Mouse (Mus musculus) liver, embryonic 14.5 days (tissue): Measurements from ENCODE around the gene Yae1d1. TPM values are rescaled to one million over a fixed set of nuclear protein-coding genes. Genes with fewer than 3 reads are reported as not detected.
A peak's percentile ranks its signal among the peaks of the same experiment; 100 is the strongest.
"Not testable (repeated sequence)": the region's sequence is repeated elsewhere in the genome, so short reads cannot be mapped to it uniquely, and the experiment has no call there.

ENCODE experiments used
- ATAC-seq: fragments of 200-750 bp; cut with Nextera tagmentation; 2 replicates; pipeline ENCODE4 v1.8.0; 2017; ENCODE audit warnings: moderate number of reproducible peaks, mild to moderate bottlenecking, moderate library complexity; ENCODE audit not compliant: insufficient read depth
- DNase-seq, 3 experiments: peaks; one replicate each; pipeline ENCODE4 v3.0.0-alpha.2; 2012 to 2013; ENCODE audit warnings: low read depth in 3 of 3, low spot score in 3 of 3
- H3K27ac ChIP-seq: fragments of 300-500 bp; sonication (generic); 2 replicates; pipeline ENCODE4 v1.5.1; 2014; ENCODE audit warnings: moderate library complexity, mild to moderate bottlenecking, control low read depth, inconsistent platforms
- H3K27me3 ChIP-seq: fragments of 300-500 bp; sonication (generic); 2 replicates; pipeline ENCODE4 v1.6.1; 2014; ENCODE audit warnings: mild to moderate bottlenecking, low read length, moderate library complexity; ENCODE audit not compliant: control insufficient read depth, insufficient read depth
- H3K36me3 ChIP-seq: fragments of 300-500 bp; sonication (generic); replicated peaks from 2 replicates; pipeline ENCODE4 v1.6.1; 2014; ENCODE audit warnings: low read depth; ENCODE audit not compliant: control insufficient read depth, insufficient read depth
- H3K4me1 ChIP-seq, 2 experiments: fragments of 200-500 bp in 1 of 2; fragments of 300-500 bp in 1 of 2; sonication (generic) in 1 of 2; replicated peaks; 2 replicates each; pipeline ENCODE4 v1.6.1; 2012 to 2014; ENCODE audit warnings: antibody characterized with exemption in 1 of 2, inconsistent platforms in 1 of 2, low read length in 1 of 2; ENCODE audit not compliant: control insufficient read depth in 2 of 2, insufficient read depth in 2 of 2
- H3K4me2 ChIP-seq: fragments of 300-500 bp; sonication (generic); 2 replicates; pipeline ENCODE4 v1.6.1; 2014; ENCODE audit warnings: low read depth, mild to moderate bottlenecking, control low read depth, moderate library complexity
- H3K4me3 ChIP-seq, 2 experiments: fragments of 200-500 bp in 1 of 2; fragments of 300-500 bp in 1 of 2; sonication (generic) in 1 of 2; 2 replicates each; pipeline ENCODE4 v1.5.1; 2012 to 2014; ENCODE audit warnings: low read depth in 2 of 2, low read length in 2 of 2, mild to moderate bottlenecking in 2 of 2, control low read depth in 1 of 2, inconsistent platforms in 1 of 2, moderate library complexity in 1 of 2; ENCODE audit not compliant: insufficient read depth in 1 of 2
- H3K9ac ChIP-seq: fragments of 300-500 bp; sonication (generic); replicated peaks from 2 replicates; pipeline ENCODE4 v1.6.1; 2014; ENCODE audit warnings: mild to moderate bottlenecking, control low read depth, moderate library complexity
- H3K9me3 ChIP-seq: fragments of 300-500 bp; sonication (generic); 2 replicates; pipeline ENCODE4 v1.6.1; 2016; ENCODE audit warnings: low read length, mixed read lengths; ENCODE audit not compliant: control insufficient read depth
- CTCF ChIP-seq: IDR thresholded peaks from 2 replicates; pipeline ENCODE4 v1.5.1; 2016; ENCODE audit warnings: antibody characterized with exemption, low read depth, control low read depth
- EP300 ChIP-seq: IDR thresholded peaks from 2 replicates; pipeline ENCODE4 v1.6.1; 2016; ENCODE audit warnings: antibody characterized with exemption, low read depth
- WGBS: fragments of 180-500 bp; shearing (Covaris S2); extraction: QIAGEN DNeasy Blood & Tissue Kit; methylation state at CpG from one replicate; pipeline ENCODE4 v1.1.7; 2014; ENCODE audit not compliant: insufficient replicate concordance; 5-methylcytosine and 5-hydroxymethylcytosine counted together
- polyA plus RNA-seq, 2 experiments: library from polyadenylated mRNA; depleted of rRNA in 1 of 2; stranded (reverse) in 1 of 2; unstranded in 1 of 2; fragments of >200 nt; fragmentation: Nextera tagmentation in 1 of 2; extraction: Ambion mirVana in 1 of 2; gene quantifications; 2 replicates each; pipeline versions ENCODE4 v1.2.1 to v1.2.3; 2012 to 2014

Gene Yae1d1
- polyA plus RNA-seq, 2 experiments = 10.8 to 19.6 TPM

DNA sequence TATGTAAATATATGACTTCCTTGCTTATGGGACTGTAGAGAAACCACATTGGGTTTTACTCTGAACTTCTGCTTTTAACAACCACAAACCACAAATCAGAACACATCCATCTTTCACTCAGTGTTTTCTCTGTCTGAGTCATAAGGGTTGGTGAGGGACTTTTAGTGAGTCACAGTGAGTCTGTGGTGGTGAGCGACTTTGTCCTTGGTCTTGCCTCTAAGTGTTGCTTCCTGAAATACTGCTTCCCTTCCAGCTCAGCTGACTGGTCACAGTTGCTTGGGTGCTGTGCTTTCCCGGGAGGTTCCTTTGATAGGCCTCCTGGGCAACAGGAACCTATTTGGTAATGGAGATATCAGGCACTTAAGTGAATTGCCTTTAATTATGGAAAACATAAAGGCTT, 17.3 kb downstream of the Yae1d1 start:
- DNase-seq (peak in 1 of 3 experiments; percentile 46), ATAC-seq (no peak)
- TF ChIP-seq EP300 (no peak), CTCF (no peak)
- Histone ChIP-seq H3K9me3 (no peaks in the 10 kb centered on the region), H3K9ac (no peak overlapping the region), H3K27me3 (no peaks in the 10 kb centered on the region), H3K4me1 (no peaks in the 10 kb centered on the region), H3K4me2 (no peak overlapping the region), H3K27ac (no peak overlapping the region), H3K4me3 (no peak overlapping the region), H3K36me3 (no peaks in the 10 kb centered on the region)
- WGBS = 9% methylated on average over 2 of the region's 2 CpGs

DNA sequence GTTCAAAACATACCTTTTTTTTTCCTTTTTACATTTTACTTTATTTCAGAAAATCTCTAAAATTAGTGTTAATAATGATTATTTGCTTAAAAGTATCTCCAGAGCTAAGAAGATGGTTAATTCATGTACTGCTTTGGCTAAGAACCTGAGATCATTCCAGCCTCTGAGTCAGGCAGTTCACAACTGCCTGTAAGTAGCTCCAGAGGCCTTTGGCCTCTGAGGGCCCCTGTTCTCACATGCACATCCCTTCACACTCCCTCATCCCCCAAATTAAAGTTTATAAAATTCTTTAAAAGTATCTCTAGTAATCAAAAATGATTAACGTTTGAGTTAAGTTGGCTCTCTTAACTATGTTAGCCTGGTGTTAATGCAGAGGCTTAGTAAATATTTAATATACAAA, 17.7 kb downstream of the Yae1d1 start:
- ATAC-seq = no peak

DNA sequence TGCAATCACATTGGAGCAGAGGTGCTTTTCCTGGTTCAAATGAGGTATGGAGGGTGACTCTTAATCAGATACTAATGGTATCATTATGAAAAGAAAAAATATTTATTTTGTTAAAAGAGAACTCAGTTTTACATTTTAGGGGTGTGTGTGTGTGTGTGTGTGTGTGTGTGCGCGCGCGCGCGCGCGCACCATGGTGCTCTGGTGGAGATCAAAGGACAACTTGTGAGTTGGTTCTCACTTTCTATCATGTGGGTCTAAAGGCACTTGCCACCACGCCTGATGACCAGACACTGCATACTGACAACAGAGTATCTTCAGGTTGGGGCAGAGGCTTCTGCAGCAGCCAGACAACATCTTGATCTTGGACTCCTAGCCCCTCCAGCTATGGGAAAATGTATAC, 18.4 kb downstream of the Yae1d1 start:
- no peak overlapping the region for H3K4me3 ChIP-seq
- no peaks in the 10 kb centered on the region for H3K4me1 ChIP-seq
- ATAC-seq (no peak), DNase-seq (no peak)
- no peak for TF ChIP-seq CTCF
- TF ChIP-seq EP300 = no peak
- no peak overlapping the region for H3K4me2 ChIP-seq
- WGBS = 88% methylated on average over 9 of the region's 9 CpGs
- H3K27ac ChIP-seq = no peak overlapping the region
- no peak overlapping the region for H3K9ac ChIP-seq
- H3K9me3 ChIP-seq = no peaks in the 10 kb centered on the region
- H3K27me3 ChIP-seq = no peaks in the 10 kb centered on the region
- H3K36me3 ChIP-seq = no peaks in the 10 kb centered on the region

More for the DNA sequence above, 17.7 kb downstream of the Yae1d1 start:
- DNase-seq = no peak
- H3K27me3 ChIP-seq = no peaks in the 10 kb centered on the region
- TF ChIP-seq EP300 (no peak), CTCF (no peak)
- no peaks in the 10 kb centered on the region for H3K9me3 ChIP-seq
- no peak overlapping the region for H3K27ac ChIP-seq
- H3K36me3 ChIP-seq = no peaks in the 10 kb centered on the region
- no peak overlapping the region for H3K4me2 ChIP-seq
- H3K9ac ChIP-seq = no peak overlapping the region
- WGBS = 50% methylated on average over 1 of the region's 1 CpGs
- H3K4me1 ChIP-seq = no peaks in the 10 kb centered on the region
- no peak overlapping the region for H3K4me3 ChIP-seq

DNA sequence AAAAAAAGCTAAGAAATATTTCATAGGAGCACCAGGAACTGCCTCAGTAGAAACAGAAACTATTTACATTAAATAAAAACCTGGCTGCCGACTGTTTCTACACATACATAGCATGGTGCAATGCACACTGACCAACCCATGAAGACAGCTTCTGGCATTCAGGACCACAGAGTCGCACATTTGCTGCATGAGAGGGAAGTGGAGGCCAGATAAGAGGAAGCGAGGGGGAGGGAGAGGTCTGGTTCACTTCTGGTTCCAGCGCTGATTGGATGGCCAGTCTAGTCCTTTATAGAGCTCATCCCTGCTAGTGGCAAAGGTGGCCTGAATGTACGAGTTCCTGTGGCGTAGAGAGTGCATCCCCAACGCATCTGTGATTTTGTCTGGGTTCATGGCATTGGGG, 32.5 kb downstream of the Yae1d1 start:
- TF ChIP-seq CTCF = no peak
- TF ChIP-seq EP300 = no peak
- WGBS = 39% methylated on average over 7 of the region's 7 CpGs
- Histone ChIP-seq H3K9ac (no peak overlapping the region), H3K27me3 (no peaks in the 10 kb centered on the region), H3K4me1 (no peaks in the 10 kb centered on the region), H3K27ac (no peak overlapping the region), H3K36me3 (no peaks in the 10 kb centered on the region), H3K9me3 (no peaks in the 10 kb centered on the region), H3K4me3 (no peak overlapping the region), H3K4me2 (no peak overlapping the region)
- ATAC-seq = no peak
- no peak for DNase-seq

DNA sequence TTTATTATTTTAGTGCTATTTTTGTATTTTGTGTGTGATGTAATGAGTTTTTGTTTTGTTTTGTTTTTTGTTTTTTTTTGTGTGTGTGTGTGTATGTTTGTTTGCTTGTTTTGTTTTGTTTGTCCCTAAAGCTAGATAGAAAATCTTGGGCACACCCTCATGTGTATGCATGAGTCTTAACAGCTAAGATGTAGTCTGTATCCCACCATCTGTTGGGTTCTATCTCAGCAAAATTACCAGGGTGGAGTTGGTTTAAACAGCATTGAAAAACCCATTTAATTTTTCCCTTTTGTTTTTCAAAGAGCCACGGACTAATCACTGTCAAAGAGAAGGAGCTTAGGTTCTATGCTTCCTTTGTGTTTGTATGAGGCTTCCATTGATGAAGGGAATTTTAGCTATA, 38.9 kb downstream of the Yae1d1 start:
- Histone ChIP-seq H3K36me3 (no peaks in the 10 kb centered on the region), H3K27me3 (no peaks in the 10 kb centered on the region; the same call in 1 of the 2 replicates), H3K4me1 (no peaks in the 10 kb centered on the region), H3K27ac (no peak overlapping the region), H3K9ac (no peak overlapping the region), H3K9me3 (no peaks in the 10 kb centered on the region), H3K4me3 (no peak overlapping the region), H3K4me2 (no peak overlapping the region)
- no peak for TF ChIP-seq EP300
- TF ChIP-seq CTCF = no peak
- DNase-seq (no peak), ATAC-seq (no peak)
- WGBS = 23% methylated on average over 1 of the region's 1 CpGs

DNA sequence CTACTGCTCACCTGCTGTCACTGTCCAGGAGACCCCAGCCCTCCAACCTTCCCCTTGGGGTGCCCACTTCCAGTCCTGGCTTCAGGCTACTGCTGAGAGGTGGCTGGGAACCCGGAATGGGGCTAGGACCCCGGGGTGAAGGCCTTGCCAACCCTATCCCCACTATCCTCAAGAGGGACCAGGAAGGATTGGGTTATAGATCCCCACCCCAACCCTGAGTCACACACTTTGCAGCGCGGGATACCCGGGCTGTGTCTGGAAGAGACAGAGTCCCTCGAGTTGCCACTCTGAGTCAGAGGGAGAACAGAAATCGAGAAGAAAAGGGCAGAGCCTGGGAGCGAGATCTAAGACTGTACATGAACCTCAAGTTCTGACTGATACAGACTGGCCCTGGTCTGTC, 42.6 kb downstream of the Yae1d1 start:
- 67% methylated on average over 8 of the region's 8 CpGs for WGBS

More for the DNA sequence above, 42.6 kb downstream of the Yae1d1 start:
- not testable (repeated sequence) for DNase-seq, ATAC-seq, H3K4me3 ChIP-seq, H3K9me3 ChIP-seq, H3K4me1 ChIP-seq, H3K36me3 ChIP-seq, H3K4me2 ChIP-seq, H3K27me3 ChIP-seq, H3K9ac ChIP-seq, H3K27ac ChIP-seq
